Mouse (Mus musculus): ENCODE data around the gene Rasa4.

Rasa4 gene

DNA sequence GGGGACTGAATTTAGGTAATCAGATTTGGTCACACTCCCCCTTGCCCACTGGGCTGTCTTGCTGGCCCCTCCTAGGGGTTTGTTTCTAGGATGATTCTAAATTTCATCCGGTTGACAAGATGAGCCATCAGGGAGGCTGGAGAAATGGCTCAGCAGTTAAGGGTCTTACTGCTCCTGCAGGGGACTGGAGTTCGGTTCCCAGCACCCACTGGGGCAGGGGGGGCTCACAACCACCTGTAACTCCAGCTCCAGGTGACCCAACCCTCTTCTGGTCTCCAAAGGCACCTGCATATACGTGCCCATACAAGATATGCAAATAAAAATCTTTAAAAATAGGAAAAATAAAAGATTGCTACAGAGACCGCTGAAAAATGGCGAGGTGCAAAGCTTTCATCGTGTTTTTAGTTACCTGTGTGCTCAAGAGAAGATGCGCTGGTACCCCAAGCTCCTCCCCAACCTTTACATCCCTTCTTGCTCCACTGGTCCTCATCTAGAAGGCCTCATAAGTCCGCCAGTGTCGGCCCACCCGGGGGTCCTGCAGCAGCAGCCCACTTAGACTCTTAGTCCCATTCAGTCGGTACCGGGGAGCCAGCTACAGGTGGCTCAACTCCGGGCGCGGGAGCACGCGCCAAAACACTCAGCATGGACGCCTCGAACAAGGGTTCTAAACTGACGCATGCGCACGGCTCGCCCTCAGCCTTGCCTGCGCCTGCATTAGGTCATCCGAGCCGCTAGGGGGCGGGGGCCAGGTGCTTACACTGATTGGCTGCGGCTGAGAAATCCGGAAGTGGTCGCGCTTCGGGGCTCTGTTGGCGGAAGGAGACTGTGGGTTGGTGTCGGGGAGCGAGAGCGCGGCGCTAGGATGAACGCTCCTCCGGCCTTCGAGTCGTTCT is 32.4 kb downstream of the Rasa4 start, which contains the start of gene Polr2j:
Gene Polr2j (plus strand): TSS at position 741 of the 893 bp plus-strand sequence.
- peak; percentile 95 to 97 for DNase-seq

DNA sequence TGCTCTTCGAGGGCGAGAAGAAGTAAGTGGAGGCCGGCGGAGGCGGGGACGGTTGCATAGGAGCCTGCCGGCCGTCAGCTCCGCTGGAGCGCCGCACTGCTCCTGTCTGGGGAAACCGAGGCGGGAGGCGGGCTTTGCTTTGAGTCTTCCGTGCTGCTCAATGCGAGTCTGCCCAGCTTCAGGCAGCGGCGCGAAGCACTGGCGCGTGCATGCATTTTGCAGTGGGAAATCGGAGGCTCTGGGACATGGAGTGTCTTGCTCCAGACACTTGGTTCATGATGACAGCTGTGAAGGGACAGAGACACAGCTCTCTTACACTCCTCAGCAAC is 33.0 kb downstream of the Rasa4 start:
- no peak for DNase-seq

DNA sequence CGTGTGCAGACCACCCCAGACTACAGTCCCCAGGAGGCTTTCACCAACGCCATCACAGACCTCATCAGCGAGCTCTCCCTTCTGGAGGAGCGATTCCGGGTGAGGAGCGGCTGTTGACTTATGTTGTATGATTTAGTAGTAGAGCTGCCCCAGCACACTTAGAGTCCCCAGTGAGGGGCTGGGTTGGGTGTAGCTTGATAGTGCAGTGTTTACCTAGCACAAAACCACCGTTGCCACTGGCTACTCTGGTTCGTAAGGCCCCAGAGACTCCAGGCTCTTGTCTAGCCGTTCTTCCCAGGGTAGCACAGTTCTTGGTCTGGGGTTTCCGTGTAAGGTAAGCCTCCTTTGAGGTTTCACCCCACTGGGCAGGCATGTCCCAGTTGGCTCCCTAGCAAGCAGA is 38.4 kb downstream of the Rasa4 start:
- no peak for DNase-seq

DNA sequence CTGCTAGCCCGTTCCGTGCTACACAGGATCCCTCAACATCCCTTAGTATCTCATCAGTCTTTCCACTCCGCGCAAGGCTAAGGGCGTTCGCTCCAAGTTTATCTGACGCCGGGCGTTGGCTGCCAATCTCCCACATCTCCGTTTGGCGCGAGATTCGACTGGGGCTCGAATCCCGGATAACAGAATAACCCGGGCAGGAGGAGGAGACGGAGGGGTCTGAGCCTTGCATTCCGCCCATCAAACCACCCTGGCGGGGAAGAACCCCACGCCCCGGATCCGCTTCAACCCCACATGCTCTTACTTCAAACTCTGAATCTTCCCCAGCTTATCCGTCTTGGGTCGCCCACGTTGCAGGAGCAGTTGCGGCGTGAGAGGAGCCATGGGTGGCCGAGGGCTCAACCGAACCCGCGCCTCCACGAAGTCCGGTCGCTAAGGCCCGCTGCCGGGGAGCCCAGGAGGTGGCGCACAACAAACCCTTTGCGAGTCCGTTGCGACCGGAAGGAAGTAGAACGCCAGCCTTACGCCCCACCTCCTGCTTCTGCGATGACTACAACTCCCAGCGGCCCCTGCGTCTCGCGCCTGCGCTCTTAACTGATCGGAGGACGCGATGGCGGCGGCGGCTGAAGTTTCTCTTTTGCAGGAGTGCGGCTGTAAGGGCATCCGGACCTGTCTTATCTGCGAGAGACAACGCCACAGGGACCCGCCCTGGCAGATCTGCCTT is 52.0 kb downstream of the Rasa4 start, which contains the start of the genes Lrwd1 and Alkbh4:
Gene Lrwd1 (minus strand): TSS at position 504 of the 721 bp plus-strand sequence.
Gene Alkbh4 (plus strand): TSS at position 576 of the 721 bp plus-strand sequence.
- peak; percentile 97 to 98 for DNase-seq

DNA sequence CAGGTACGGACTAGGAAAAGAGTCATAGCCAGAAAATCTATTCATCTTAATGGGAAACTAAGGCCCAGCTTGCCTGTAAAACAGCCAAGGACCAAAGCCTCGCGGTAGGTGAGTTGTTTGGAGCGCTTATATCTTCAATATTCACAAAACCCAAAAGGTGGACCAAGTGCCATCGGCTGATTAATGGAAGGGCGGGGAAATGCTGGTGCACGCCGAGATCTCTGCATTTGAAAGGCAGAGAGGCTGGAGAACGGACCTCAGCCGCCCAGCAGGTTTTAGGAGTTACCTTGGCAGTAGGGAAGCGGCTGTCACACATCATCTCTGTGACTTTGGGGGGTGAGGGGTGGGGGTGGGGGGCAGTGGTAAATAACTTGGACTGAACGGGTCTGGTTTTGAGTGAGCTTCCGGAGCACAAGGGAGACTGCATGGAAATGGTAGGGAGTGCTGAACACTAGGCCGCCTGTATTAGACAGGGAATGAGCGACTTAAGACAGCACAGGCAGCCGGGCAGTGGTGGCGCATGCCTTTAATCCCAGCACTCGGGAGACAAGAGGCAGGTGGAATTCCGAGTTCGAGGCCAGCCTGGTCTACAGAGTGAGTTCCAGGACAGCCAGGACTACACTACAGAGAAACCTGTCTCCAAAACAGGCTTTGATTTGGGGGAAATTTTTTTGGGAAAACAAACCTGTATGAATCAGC is 52.7 kb downstream of the Rasa4 start:
- no peak for DNase-seq

DNA sequence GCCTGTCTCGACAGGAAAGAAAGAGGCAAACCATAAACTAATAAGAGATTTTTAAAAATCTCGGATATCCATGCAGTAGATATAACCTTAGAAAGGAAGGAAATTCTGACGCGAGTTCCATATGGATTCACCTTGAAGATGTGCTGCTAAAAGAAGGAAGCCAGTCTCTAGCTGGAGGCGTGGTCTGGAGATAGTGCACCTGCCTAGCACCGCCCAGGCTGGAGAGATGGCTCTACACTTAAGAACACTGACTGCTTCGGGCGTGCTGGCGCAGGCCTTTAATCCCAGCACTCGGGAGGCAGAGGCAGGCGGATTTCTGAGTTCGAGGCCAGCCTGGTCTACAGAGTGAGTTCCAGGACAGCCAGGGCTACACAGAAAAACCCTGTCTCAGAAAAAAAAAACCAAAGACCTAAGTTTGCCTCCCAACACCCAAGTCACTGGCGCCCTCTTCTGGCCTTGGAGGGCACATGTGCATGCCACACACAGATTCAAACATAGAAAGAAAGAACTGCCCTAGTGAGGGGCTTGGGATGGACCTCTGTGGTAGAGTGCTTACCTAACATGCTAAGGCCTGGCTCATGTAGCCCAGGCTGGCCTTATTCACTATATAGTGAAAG is 54.0 kb downstream of the Rasa4 start:
- DNase-seq: peak; percentile 44 to 67

DNA sequence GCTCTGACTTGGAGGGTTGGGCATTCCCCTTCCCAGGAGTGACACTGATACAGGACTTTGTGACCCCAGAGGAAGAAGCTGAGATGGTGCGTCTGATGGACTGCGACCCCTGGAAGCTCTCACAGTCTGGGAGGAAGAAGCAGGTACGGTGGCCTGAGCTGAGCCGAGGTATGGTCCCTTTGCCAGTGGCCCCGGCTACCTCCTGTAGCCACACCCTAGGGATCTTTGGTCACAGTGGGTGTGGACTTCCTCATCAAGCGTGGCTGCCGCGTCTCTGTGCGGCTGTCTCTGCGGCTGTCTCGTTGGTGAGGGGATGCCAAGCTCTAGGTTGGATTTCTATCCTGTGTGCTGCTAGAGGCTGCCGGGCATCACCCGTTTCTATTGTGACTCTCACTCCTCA is 55.7 kb downstream of the Rasa4 start:
- no peak for DNase-seq

DNA sequence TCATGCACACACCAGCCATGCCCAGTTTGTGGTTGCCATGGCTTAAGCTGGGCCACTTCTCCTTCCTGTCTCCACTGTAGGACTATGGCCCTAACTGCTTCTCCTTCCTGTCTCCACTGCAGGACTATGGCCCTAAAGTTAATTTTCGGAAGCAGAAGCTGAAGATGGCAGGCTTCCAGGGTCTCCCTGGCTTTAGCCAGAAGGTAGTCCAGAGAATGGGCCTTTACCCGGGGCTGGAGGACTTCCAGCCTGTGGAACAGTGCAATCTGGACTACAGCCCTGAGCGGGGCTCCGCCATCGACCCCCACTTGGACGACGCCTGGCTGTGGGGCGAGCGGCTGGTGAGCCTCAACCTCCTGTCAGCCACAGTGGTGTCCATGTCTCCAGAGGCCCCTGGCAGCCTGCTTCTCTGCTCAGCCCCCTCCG is 56.4 kb downstream of the Rasa4 start:
- DNase-seq: no peak

DNA sequence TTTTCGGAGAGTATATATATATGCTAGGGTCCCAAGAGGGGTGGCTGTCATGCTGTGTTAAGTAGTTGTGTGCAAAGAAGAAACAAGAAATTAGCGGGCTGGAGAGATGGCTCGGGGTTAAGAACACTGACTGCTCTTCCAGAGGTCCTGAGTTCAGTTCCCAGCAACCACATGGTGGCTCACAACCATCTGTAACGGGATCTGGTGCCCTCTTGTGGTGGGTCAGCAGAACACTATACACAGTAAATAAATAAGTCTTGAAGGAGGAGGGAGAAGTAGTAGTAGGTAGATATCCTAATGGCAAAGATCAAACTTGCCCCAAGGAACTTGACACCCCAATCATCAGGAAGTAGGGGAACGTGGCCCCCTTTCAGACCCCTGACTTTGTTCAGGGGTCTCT is 59.0 kb downstream of the Rasa4 start:
- no peak for DNase-seq

DNA sequence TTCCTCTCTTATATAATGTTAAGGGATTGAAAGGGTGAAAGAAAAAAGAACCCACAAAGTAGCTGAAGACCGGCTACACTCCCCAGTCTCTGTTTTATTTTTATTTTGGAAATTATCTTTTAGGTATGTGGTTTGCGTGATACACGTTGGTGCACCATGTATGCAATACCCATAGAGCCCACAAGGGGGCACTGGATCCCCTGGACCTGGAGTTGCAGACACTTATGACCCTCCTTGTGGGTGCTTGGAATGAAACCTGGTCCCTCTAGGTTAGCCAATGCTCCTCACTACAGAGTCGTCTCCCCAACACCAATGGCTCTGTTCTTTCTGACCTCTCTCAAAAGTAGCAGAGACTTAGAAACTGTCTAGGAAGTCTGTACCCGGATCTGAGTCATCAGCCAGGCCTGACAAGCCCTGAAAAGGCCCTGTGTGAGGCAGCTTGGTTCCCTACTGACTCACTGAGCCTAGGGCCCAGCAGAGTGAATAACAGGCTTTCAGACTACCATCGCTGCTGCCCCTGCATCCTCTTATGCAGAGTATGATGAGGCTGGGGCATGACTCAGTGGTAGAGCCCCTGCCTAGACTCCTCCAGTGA is 59.5 kb downstream of the Rasa4 start:
- peak in 1 of 2 experiments; percentile 32 for DNase-seq

DNA sequence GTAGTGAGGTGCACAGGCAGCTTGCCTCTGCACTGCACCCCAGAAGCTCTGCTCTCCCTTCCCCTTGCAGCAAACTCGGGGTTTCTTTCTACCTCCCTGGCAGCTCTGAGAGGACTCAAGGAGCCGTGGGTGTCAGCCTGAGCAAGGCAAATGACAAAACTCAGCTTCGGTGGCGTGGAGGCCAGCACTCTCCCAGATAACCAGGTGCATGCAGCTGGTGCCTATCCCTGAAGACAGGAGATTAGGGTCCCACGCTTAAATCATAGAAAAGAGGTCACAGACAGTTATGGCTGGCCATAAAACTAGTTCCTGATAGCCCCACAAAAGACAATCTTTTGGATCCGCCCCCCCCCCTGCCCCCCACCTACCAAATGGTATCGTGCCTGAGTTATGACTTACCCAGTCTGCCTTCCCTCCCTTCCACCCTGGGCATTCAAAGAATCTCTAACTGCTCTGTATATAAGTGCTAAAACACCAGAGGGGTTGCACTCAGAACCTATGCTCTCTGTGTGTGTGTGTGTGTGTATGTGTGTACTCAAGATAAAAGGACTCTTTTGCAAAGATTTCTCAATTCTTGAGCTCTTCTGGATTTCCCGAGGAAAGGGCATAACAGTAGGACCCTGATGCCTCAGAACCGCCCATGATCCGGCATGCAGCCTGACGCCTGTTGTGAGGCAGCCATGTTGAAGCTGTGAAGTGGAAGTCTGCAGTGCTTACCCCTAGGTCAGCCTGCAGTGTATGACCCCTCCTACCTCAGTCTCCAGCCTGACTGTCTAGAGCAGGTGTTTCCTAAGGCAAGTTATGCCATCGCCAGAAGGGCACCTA is 61.1 kb downstream of the Rasa4 start:
- peak; percentile 66 to 85 for DNase-seq

DNA sequence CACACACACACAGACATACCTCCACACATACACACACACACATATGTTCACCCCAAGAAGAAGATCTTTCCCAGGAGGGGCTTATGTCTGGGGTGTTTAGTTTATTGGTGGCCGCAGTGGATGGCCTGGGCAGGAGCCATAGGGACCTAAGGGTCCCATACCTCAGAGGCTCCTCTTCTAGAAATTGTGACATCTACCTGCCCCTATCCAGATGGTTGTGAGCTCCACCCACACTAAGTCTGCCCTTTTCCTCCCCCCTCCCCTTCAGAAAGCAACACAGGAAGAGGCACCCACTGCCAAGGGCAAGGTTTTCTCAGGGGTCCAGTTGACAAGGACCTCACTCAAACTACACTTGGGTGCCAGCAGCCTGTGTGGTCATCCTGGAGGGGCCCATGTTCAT is 63.2 kb downstream of the Rasa4 start:
- peak in 1 of 2 experiments; percentile 31 for DNase-seq

DNA sequence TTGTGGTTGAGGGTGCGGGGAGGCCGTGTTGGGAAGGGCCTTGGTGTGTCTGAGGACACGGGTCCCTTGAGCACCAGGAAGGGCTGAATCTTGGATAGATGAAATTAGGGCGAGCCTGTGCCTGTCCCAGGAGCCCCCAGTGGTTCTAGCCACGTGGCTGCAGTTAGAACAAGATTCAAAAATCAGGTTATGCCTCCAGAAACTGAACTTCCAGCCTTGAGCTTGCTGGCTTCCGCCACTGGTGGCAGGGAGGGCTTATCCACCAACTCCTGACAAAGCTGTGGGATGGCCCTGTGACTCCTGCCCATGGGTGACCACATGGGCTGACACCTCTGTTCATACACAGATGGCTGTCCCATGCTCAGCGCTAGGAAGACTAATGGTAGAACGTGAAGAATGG is 64.0 kb downstream of the Rasa4 start:
- DNase-seq: no peak

DNA sequence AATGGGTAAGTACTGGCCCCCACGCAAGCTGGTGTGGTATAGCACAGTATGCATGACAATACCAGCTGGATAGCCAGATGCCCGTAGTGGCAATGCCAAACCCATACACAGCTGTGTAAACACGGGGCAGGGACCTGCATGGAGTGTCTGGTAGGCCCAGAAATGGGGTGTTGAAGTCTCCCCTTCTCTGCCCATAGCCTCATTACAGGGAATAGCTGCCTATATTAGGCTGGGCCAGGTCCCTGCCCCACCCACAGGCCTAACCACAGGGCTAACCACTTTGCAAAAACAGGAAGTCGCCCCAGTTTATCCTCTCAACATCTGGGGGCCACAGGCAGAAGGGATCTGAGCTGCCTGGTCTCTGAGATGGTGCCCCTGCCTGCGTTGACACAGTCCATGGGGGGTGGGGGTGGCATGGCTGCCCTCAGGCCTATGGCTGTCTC is 65.4 kb downstream of the Rasa4 start:
- peak; percentile 41 to 47 for DNase-seq

DNA sequence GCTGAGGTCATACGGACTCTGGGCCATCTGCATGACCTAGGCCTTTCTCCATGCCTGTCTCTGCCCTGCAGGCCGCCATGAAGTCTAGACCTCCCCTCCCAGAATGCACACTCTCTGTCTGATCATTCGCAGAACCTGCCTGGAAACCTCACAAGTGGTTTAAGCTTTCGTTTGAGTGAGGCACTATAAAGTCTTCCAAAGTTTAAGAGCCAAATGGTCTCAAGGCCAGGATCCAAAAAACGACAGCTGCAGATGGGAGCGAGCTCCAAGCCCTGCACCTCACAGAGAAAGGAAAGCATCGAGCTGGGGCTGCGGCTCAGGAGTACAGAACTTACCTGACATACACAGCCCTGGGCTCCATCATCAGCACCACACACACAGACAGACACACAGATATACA is 68.6 kb downstream of the Rasa4 start:
- DNase-seq: no peak

DNA sequence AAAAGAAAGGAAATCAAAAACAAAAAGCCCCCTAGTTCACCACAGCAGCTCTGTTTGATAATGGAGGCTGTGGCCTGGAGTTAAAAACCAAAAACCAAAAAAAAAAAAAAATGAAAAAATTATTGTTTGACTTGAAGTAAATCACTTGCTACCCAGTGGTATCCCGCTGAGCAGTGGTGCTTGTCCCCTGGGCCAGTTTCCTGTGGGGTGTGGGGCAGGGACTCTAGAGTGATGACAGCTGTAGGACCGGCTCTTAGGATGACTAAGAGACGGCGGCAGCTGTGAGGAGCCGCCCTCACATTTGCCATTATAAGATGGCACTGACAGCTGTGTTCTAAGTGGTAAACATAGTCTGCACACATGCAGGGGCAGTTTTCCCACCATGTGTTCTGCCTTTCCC is 71.7 kb downstream of the Rasa4 start:
- peak in 1 of 2 experiments; percentile 77 for DNase-seq

DNA sequence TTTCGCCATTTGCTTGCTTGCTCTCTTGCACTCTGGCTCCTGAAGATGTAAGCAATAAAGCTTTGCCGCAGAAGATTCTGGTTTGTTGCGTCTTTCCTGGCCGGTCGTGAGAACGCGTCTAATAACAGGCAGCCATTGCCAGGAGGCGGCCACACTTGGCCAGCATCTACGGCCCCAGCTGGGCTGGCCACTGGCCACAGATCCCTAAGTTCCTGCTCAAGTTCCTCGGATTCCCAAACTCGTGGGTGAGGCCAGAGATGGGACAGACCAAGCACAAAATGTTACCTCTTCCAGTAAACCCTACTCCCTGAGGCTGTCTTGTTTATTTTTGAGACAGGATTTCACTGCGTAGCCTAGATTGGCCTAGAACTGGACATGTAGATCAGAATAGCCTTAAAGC is 76.4 kb downstream of the Rasa4 start:
- DNase-seq: peak; percentile 40 to 83
